Mouse (Mus musculus): Measurements from ENCODE around the gene Olfr1279. TPM values are rescaled to one million over a fixed set of nuclear protein-coding genes. Genes with fewer than 3 reads are reported as not detected.
"Not testable (repeated sequence)": the region's sequence is repeated elsewhere in the genome, so short reads cannot be mapped to it uniquely, and the experiment has no call there.

Gene Olfr1279
- not detected for total RNA-seq (2021)
- long read RNA-seq, experiment 1: 0 reads
- long read RNA-seq, experiment 2: 0 reads

DNA sequence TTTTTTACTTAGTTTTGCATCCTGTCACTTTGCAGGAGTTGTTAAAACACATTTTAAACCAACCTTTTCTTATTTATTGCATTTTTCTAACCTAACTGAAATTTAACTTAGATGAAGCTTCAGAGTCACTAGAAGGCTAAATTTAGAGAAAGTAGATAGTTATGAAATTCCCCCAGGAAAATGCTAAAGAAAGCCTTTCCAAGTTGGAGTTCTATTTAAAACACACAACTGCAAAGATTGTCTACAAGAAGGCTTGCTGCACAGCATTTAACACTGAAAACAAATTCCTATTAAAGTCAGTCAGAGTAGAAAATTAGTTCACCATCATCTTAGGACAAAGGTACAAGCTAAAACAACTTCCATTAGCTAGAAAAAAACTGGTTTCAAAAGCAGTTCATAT, at the start of gene Olfr1279:
Gene Olfr1279, plus strand, starts transcription at position 262 of the 400 bp plus-strand sequence.
- DNase-seq (ENCODE audit: low spot score in 2 of 2): no peak

DNA sequence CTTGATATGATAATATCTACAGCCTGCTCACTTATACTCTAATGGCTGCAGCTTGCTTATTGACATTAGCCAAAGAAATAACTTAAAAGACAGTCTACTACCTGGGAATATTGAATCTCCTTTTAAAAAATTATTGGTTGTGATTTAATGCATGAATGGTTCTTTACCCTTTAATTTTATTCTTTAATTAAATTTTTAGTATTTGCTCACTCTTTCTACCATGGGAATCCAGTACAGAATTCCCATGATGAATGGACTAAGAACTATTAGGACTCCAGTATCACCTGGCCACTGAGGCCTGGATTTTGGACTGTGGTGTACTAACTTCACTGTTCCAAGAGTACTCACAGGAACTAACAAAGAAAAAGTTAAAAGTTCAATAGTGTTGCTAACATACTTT, 46.2 kb upstream of the Olfr1279 start, which contains the start of gene Olfr1276:
Gene Olfr1276, plus strand, starts transcription at position 301 of the 400 bp plus-strand sequence.
- no peak for DNase-seq (ENCODE audit: low spot score in 2 of 2)

DNA sequence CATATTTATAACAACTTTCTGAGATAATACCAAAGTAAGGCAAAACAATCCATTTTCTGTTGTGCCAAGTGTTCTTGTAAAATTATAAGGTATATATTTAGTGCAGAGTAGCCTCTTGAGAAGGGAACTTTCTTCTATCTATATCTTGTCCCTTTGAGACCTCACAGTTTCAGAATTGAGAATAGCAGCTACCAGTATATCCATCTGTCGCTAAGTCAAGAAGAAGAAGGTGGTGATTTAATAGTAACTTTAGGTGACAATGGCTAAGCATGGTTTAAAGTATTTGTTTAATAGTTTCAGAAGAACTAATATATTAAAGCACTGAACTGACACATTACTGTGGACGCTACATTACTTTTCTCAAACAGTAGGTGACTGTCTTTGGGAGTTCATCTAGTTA, 26.4 kb upstream of the Olfr1279 start, which contains the start of gene Olfr1277:
Gene Olfr1277, minus strand, starts transcription at position 101 of the 400 bp plus-strand sequence.
- no peak for DNase-seq (ENCODE audit: low spot score in 2 of 2)

DNA sequence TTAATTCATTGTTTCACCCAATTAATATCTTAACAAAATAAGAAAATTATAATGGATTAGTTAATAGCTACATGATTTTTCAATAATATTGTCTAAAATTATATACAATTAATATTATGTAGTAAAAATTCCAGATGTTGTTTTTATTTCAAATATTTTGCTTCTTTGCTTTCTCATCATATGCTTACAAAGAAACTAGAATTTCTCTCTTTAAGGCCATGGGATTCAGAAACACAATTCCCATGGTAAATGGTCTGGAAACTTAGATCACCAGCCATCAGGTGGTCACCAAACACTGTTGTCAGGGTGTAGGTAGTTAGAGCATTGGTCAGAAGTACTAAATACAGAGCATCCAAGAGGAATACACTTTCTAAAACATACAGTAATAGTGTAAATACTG, 10.6 kb upstream of the Olfr1279 start, which contains the start of gene Olfr1278:
Gene Olfr1278, plus strand, starts transcription at position 301 of the 400 bp plus-strand sequence.
- DNase-seq (ENCODE audit: low spot score in 2 of 2): no peak

DNA sequence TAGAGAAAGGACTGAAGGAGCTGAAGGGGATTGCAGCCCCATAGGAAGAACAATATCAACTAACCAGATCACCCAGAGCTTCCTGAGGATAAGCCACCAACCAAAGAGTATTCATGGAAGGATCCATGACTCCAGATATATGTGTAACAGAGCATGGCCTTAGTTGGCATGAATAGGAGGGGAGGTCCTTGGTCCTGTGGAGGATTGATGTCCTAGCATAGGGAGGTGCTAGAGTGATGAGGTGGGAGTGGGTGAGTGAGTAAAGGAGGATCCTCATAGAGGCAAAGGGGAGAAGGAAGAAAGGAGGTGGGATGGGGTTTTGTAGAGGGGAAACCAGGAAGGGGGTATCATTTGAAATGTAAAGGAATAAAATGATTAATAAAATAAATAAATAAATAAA, 1.9 kb upstream of the Olfr1279 start:
- DNase-seq (ENCODE audit: low spot score in 2 of 2): no peak

DNA sequence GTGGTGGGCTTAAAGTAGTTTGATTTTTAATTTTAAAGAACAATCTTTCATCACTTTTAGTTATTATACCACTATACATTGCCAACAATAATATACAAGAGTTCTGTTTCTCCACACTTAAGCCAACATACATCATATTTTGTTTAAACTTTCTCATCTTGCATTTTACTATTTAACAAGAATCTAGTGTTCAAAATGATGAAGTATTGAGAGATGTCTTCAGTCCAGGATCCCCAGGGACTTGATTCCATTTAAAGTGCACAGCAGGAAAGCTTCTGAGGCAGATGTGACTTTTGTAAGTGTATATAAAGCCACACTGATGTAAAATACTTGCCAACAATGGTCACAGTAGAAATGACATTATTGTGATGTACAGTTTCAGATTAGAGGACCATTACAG, 13.3 kb downstream of the Olfr1279 start, which contains the start of gene Olfr1280:
Gene Olfr1280, plus strand, starts transcription at position 301 of the 400 bp plus-strand sequence.
- no peak for DNase-seq (ENCODE audit: low spot score in 2 of 2)

DNA sequence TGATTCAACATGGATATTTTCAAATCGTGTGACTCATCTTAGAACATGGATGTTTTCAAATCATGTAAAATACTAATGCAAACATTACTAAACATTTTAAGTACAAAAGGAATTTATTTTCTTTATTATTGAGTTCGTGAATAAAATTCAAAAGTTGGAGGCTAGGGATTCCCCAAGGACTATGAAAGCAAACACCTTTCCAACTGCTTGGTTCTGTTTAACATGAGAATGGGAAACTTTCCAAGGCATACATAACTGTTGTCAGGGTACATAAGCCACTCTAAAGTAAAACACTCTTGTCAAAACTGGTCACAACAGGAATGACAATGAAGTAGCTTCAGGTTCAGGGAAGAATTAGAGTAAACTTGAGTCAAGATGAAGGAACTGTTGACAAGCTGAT, 25.8 kb downstream of the Olfr1279 start, which contains the start of gene Olfr1281:
Gene Olfr1281, plus strand, starts transcription at position 301 of the 400 bp plus-strand sequence.
- no peak for DNase-seq (ENCODE audit: low spot score in 2 of 2)

DNA sequence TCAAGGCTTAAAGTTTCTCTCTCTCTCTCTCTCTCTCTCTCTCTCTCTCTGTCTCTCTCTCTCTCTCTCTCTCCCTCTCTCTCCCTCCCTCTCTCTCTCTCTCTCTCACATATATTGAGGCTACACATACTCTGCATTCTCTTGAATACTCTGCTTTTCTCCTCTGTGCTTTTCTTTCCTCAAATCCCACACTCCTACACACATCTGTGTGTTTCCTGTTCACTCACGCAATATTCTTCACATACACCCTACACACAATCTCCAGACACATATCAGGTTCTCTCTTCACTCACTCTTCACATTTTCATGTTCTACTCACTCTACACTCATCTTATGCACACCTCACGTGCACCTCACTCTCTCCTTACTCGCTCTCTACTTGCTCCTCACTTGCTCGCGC, 33.3 kb downstream of the Olfr1279 start:
- DNase-seq (ENCODE audit: low spot score in 2 of 2): not testable (repeated sequence)

DNA sequence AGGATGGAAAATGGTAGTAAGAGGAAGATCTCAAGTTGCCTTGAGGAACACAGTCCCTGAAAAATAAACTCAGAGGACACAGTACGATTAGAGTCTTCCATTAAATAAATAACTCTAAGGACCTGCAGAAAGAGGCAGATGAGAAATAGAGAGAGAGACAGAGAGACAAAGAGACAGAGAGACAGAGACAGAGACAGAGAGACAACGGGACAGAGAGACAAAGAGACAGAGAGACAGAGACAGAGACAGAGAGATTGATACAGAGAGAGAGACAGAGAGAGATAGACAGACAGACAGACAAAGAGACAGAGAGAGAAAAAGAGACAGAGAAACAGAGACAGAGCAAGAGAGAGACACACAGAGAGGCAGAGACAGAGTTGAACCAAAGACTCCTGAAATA, 35.5 kb downstream of the Olfr1279 start, which contains the start of gene Olfr1282:
Gene Olfr1282, minus strand, starts transcription at position 101 of the 400 bp plus-strand sequence.
- DNase-seq (ENCODE audit: low spot score in 2 of 2): no peak

Other genes starting within 250 kb of the Olfr1279 start
- gene Gm13941, start 194.7 kb upstream of the Olfr1279 start, total RNA-seq (2021): not detected
- not detected for gene Gm15130, start 147.7 kb upstream of the Olfr1279 start, total RNA-seq (2021)
- not detected for gene 4930430A15Rik, start 71.0 kb upstream of the Olfr1279 start, total RNA-seq (2021)
- not detected for gene Olfr1275, start 65.3 kb upstream of the Olfr1279 start, total RNA-seq (2021)
- not detected for gene Olfr1276, start 46.1 kb upstream of the Olfr1279 start, total RNA-seq (2021)
- not detected for gene Olfr1277, start 26.5 kb upstream of the Olfr1279 start, total RNA-seq (2021)
- not detected for gene Olfr1278, start 10.5 kb upstream of the Olfr1279 start, total RNA-seq (2021)
- not detected for gene Olfr1280, start 13.4 kb downstream of the Olfr1279 start, total RNA-seq (2021)
- not detected for gene Olfr1281, start 25.9 kb downstream of the Olfr1279 start, total RNA-seq (2021)
- not detected for gene Olfr1282, start 35.4 kb downstream of the Olfr1279 start, total RNA-seq (2021)
- not detected for gene Olfr1283, start 66.2 kb downstream of the Olfr1279 start, total RNA-seq (2021)
- not detected for gene Olfr1284, start 74.9 kb downstream of the Olfr1279 start, total RNA-seq (2021)
- not detected for gene Olfr1286, start 122.5 kb downstream of the Olfr1279 start, total RNA-seq (2021)
- not detected for gene Olfr1287, start 148.5 kb downstream of the Olfr1279 start, total RNA-seq (2021)
- not detected for gene Olfr1288, start 173.5 kb downstream of the Olfr1279 start, total RNA-seq (2021)
- gene Olfr1289, start 180.2 kb downstream of the Olfr1279 start, total RNA-seq (2021): not detected
- not detected for gene Olfr1290, start 193.2 kb downstream of the Olfr1279 start, total RNA-seq (2021)
- not detected for gene Olfr1291-ps1, start 196.5 kb downstream of the Olfr1279 start, total RNA-seq (2021)
- gene Olfr1293-ps, start 224.6 kb downstream of the Olfr1279 start, total RNA-seq (2021): not detected
- gene Olfr1294, start 239.7 kb downstream of the Olfr1279 start, total RNA-seq (2021): not detected